Mouse (Mus musculus): ENCODE results near the gene Hnrnpf. TPM values are rescaled to one million over a fixed set of nuclear protein-coding genes. Genes with fewer than 3 reads are reported as not detected.
"Not testable (repeated sequence)": the region's sequence is repeated elsewhere in the genome, so short reads cannot be mapped to it uniquely, and the experiment has no call there.

Gene Hnrnpf
- polyA plus RNA-seq (2016; fragmentation: Nextera tagmentation; extraction: Ambion mirVana), result 907 and 916 TPM in 2 replicates

- Histone ChIP-seq H3K36me3 (no peaks in the 10 kb centered on the region), H3K27ac (no peak within 1 kb of the TSS), H3K4me3 (no peak within 1 kb of the TSS), H3K9me3 (replicated peaks) (no peaks in the 10 kb centered on the region), H3K4me1 (peaks cover 2% of the 10 kb centered on the region), H3K27me3 (ENCODE audit: low read depth, poor library complexity, severe bottlenecking) (no peaks in the 10 kb centered on the region)
- WGBS, result 81% methylated on average over 17 of the region's 17 CpGs
- DNase-seq (ENCODE audit: low spot score), result no peak
These were observed at the start of gene Hnrnpf for GRCm38 (mm10) chr6:117900126-117901080. Hnrnpf (plus strand) TSS chr6:117900324.

- no peaks in the 10 kb centered on the region for H3K4me1 ChIP-seq
- H3K27ac ChIP-seq, result no peak overlapping the region
- H3K27me3 ChIP-seq (ENCODE audit: low read depth, poor library complexity, severe bottlenecking), result no peaks in the 10 kb centered on the region
- 61% methylated on average over 2 of the region's 2 CpGs for WGBS
- no peak for DNase-seq (ENCODE audit: low spot score)
- H3K36me3 ChIP-seq, result peaks cover 28% of the 10 kb centered on the region
- no peaks in the 10 kb centered on the region for H3K9me3 ChIP-seq (replicated peaks)
- H3K4me3 ChIP-seq, result no peak overlapping the region
These were observed 48.4 kb upstream of the Hnrnpf start for GRCm38 (mm10) chr6:117851747-117852146.

GRCm38 (mm10) chr6:117857990-117858389, 42.1 kb upstream of the Hnrnpf start:
- H3K36me3 ChIP-seq, result no peaks in the 10 kb centered on the region
- H3K27me3 ChIP-seq (ENCODE audit: low read depth, poor library complexity, severe bottlenecking), result no peaks in the 10 kb centered on the region
- 81% methylated on average over 1 of the region's 1 CpGs for WGBS
- peaks cover 2% of the 10 kb centered on the region; the same call in 1 of the 2 replicates for H3K4me1 ChIP-seq
- no peaks in the 10 kb centered on the region for H3K9me3 ChIP-seq (replicated peaks)
- no peak for DNase-seq (ENCODE audit: low spot score)
- no peak overlapping the region for H3K27ac ChIP-seq
- H3K4me3 ChIP-seq, result no peak overlapping the region

GRCm38 (mm10) chr6:117861848-117862247, 38.3 kb upstream of the Hnrnpf start, which contains the start of gene Zfp239:
Zfp239 (plus strand) TSS chr6:117862100.
- no peak for DNase-seq (ENCODE audit: low spot score)
- 75% methylated on average over 6 of the region's 6 CpGs for WGBS
- peaks cover 7% of the 10 kb centered on the region for H3K4me1 ChIP-seq
- H3K27ac ChIP-seq, result peak within 1 kb of the TSS; percentile 91
- no peaks in the 10 kb centered on the region for H3K27me3 ChIP-seq (ENCODE audit: low read depth, poor library complexity, severe bottlenecking)
- H3K36me3 ChIP-seq, result no peaks in the 10 kb centered on the region
- H3K9me3 ChIP-seq (replicated peaks), result no peaks in the 10 kb centered on the region
- peak within 1 kb of the TSS; percentile 82 for H3K4me3 ChIP-seq

- H3K36me3 ChIP-seq, result no peaks in the 10 kb centered on the region
- peak overlapping the region; percentile 82 for H3K4me3 ChIP-seq
- no peaks in the 10 kb centered on the region for H3K27me3 ChIP-seq (ENCODE audit: low read depth, poor library complexity, severe bottlenecking)
- DNase-seq (ENCODE audit: low spot score), result no peak
- H3K4me1 ChIP-seq, result peaks cover 7% of the 10 kb centered on the region
- peak overlapping the region; percentile 91; the same call in 1 of the 2 replicates for H3K27ac ChIP-seq
- 80% methylated on average over 8 of the region's 8 CpGs for WGBS
- no peaks in the 10 kb centered on the region for H3K9me3 ChIP-seq (replicated peaks)
These were observed 37.7 kb upstream of the Hnrnpf start for GRCm38 (mm10) chr6:117862465-117862864.

- WGBS, result 5% methylated on average over 26 of the region's 26 CpGs
- H3K27ac ChIP-seq, result peak overlapping the region; percentile 91
- H3K4me3 ChIP-seq, result peak overlapping the region; percentile 82
- H3K27me3 ChIP-seq (ENCODE audit: low read depth, poor library complexity, severe bottlenecking), result no peaks in the 10 kb centered on the region
- no peaks in the 10 kb centered on the region for H3K9me3 ChIP-seq (replicated peaks)
- H3K4me1 ChIP-seq, result peaks cover 7% of the 10 kb centered on the region
- peak; percentile 79 for DNase-seq (ENCODE audit: low spot score)
- H3K36me3 ChIP-seq, result no peaks in the 10 kb centered on the region
These were observed 37.1 kb upstream of the Hnrnpf start for GRCm38 (mm10) chr6:117862899-117863620.

- H3K27me3 ChIP-seq (ENCODE audit: low read depth, poor library complexity, severe bottlenecking), result no peaks in the 10 kb centered on the region
- no peaks in the 10 kb centered on the region for H3K36me3 ChIP-seq
- H3K9me3 ChIP-seq (replicated peaks), result no peaks in the 10 kb centered on the region
- H3K4me1 ChIP-seq, result peaks cover 7% of the 10 kb centered on the region
- no peak for DNase-seq (ENCODE audit: low spot score)
- no peak overlapping the region for H3K27ac ChIP-seq
- H3K4me3 ChIP-seq, result peak overlapping the region; percentile 82
- 95% methylated on average over 8 of the region's 8 CpGs for WGBS
These were observed 36.4 kb upstream of the Hnrnpf start for GRCm38 (mm10) chr6:117863751-117864150.

GRCm38 (mm10) chr6:117868187-117868586, 31.9 kb upstream of the Hnrnpf start:
- no peak overlapping the region for H3K4me3 ChIP-seq

GRCm38 (mm10) chr6:117871034-117871433, 29.1 kb upstream of the Hnrnpf start:
- no peak for DNase-seq (ENCODE audit: low spot score)
- Histone ChIP-seq H3K27me3 (ENCODE audit: low read depth, poor library complexity, severe bottlenecking) (no peaks in the 10 kb centered on the region), H3K27ac (no peak overlapping the region), H3K36me3 (peaks cover 14% of the 10 kb centered on the region), H3K4me1 (no peaks in the 10 kb centered on the region), H3K4me3 (no peak overlapping the region), H3K9me3 (replicated peaks) (no peaks in the 10 kb centered on the region)
- WGBS, result 72% methylated on average over 14 of the region's 14 CpGs

More at GRCm38 (mm10) chr6:117868187-117868586, 31.9 kb upstream of the Hnrnpf start:
- DNase-seq (ENCODE audit: low spot score), result no peak
- Histone ChIP-seq H3K4me1 (peaks cover 4% of the 10 kb centered on the region), H3K27ac (no peak overlapping the region), H3K9me3 (replicated peaks) (no peaks in the 10 kb centered on the region), H3K27me3 (ENCODE audit: low read depth, poor library complexity, severe bottlenecking) (no peaks in the 10 kb centered on the region), H3K36me3 (peaks cover 14% of the 10 kb centered on the region)
- WGBS, result 94% methylated on average over 8 of the region's 8 CpGs

GRCm38 (mm10) chr6:117873450-117873849, 26.7 kb upstream of the Hnrnpf start:
- not testable (repeated sequence) for H3K4me1 ChIP-seq; H3K4me3 ChIP-seq; H3K27me3 ChIP-seq (ENCODE audit: low read depth, poor library complexity, severe bottlenecking); H3K27ac ChIP-seq; H3K9me3 ChIP-seq (replicated peaks); DNase-seq (ENCODE audit: low spot score)
- WGBS, result 85% methylated on average over 7 of the region's 7 CpGs
- peaks cover 14% of the 10 kb centered on the region for H3K36me3 ChIP-seq

GRCm38 (mm10) chr6:117874621-117875281, 25.4 kb upstream of the Hnrnpf start:
- Histone ChIP-seq H3K36me3 (peaks cover 14% of the 10 kb centered on the region), H3K4me3 (no peak overlapping the region), H3K9me3 (replicated peaks) (no peaks in the 10 kb centered on the region), H3K27me3 (ENCODE audit: low read depth, poor library complexity, severe bottlenecking) (no peaks in the 10 kb centered on the region), H3K27ac (no peak overlapping the region), H3K4me1 (no peaks in the 10 kb centered on the region)
- no peak for DNase-seq (ENCODE audit: low spot score)
- 87% methylated on average over 3 of the region's 3 CpGs for WGBS

GRCm38 (mm10) chr6:117878700-117879407, 21.3 kb upstream of the Hnrnpf start:
- H3K27me3 ChIP-seq (ENCODE audit: low read depth, poor library complexity, severe bottlenecking), result no peaks in the 10 kb centered on the region

More at GRCm38 (mm10) chr6:117878700-117879407, 21.3 kb upstream of the Hnrnpf start:
- WGBS, result 13% methylated on average over 26 of the region's 26 CpGs
- H3K27ac ChIP-seq, result peak overlapping the region; percentile 98
- no peaks in the 10 kb centered on the region for H3K9me3 ChIP-seq (replicated peaks)
- H3K4me3 ChIP-seq, result peak overlapping the region; percentile 62
- no peaks in the 10 kb centered on the region for H3K36me3 ChIP-seq
- DNase-seq (ENCODE audit: low spot score), result peak; percentile 91
- H3K4me1 ChIP-seq, result peaks cover 11% of the 10 kb centered on the region

Measured in limb, embryonic 10.5 days (tissue).